Mouse (Mus musculus) embryonic fibroblast, embryonic 13.5 days (primary cell): ENCODE results near the gene Dhx35.

Experiments used
- CTCF ChIP-seq: IDR thresholded peaks from 2 replicates; pipeline ENCODE4 v1.5.1; 2011; ENCODE audit warnings: mild to moderate bottlenecking, control low read depth, low read length, moderate library complexity, borderline replicate concordance; ENCODE audit not compliant: insufficient read depth
- POLR2A ChIP-seq: IDR thresholded peaks from 2 replicates; pipeline ENCODE4 v1.6.1; 2011; ENCODE audit warnings: low read depth, mild to moderate bottlenecking, control low read depth, low read length, moderate library complexity

DNA sequence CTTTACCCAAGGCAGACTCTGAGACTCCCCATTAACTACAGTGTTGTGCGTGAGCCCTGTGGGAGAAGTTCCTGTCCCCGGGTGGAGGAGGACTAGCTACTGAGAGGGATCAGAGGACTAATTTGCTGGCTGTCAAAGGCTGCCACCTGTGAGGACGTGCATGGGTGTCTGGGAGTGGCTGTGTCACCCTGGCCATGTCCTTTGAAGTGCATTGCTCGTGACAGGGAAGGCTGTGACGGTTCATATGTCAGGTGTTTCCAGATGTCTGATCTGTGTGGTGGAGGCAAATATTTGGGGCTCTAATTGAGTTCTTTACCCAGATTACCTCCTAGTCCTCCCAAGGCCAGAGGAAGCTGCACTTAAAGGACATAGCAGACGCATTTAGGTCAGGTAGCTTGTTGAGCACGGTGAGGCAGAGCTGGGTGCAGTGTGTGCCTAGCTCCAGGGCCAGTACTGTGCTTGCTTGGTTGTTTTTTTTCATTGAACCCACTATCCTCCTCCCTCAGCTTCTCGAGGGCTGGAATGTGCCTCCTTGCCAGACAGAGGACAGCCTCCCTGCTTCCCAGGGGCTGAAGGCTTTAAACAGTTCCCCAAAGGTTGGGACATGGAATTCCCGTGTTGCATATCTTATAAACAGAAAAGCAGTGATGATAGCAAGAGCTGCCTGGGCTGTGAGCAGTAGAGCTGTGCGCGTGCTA, 23.4 kb upstream of the Dhx35 start:
- TF ChIP-seq CTCF = no peak
- no peak for TF ChIP-seq POLR2A
